Mouse (Mus musculus): ENCODE measurements around the gene Klre1. TPM values are rescaled to one million over a fixed set of nuclear protein-coding genes. Genes with fewer than 3 reads are reported as not detected.

Gene Klre1
- polyA plus RNA-seq (2012; rRNA removed): 0.06 and 0.15 TPM in 2 replicates

DNA sequence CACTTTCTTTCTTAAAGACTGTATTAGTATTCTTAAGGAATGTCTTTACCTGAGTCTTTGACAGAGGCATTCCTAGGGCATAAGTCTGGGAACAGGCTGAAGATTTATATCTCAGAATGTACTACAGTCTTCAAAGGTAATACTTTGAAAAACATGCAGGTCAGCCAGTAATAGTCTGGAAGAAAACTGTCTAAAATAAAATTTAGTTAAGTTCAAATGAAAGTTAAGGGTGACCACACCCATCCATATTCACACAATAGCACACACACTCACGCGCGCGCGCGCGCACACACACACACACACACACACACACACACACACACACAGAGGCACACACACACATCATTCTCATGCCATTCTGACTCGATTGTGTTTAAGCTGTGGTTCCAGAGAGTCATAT is at the start of gene Klre1:
Gene Klre1 (plus strand): TSS at position 301 of the 400 bp plus-strand sequence.

DNA sequence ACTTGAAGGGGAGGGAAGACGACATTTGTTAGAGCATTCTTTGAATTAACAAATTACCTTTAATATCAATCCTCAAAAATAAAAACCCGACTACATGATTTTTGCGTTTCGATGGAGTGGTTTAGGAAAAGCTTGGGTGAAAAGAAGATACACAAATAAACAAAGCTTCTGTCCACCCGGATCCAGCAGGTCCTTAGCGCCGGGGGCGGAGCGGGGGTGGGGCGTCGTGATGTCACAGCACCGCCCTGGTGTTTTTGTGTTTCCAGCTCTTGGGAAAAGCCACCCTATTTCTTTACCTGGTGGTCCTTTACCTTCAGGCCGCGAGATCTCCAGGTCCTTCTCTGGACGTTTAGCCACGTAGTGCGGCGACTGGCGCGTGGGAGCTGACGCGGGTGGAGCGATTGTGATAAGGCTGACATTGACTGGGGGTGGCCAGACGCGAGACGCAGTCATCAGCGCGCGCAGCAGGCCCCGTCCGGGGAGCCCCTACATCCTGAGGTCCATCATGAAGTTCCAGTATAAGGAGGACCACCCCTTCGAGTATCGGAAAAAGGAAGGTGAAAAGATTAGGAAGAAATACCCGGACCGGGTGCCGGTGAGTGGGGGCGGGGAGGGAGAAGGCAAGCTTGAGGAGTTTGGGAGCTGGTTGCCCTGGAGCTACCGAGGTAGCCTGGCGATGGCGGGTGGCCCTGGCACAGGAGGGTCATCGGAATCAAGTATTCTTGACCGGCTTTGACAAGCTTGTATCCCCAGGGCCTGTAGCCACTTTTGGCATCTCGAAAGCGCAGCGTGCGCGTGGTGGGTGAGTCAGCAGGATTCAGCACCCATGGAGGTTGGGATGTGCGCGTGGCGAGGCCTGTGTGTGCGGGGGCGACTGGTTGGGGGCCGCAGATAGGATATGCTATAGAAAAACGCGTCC is 44.5 kb upstream of the Klre1 start, which contains the start of gene Gabarapl1:
Gene Gabarapl1 (plus strand): TSS at position 219 of the 919 bp plus-strand sequence.

DNA sequence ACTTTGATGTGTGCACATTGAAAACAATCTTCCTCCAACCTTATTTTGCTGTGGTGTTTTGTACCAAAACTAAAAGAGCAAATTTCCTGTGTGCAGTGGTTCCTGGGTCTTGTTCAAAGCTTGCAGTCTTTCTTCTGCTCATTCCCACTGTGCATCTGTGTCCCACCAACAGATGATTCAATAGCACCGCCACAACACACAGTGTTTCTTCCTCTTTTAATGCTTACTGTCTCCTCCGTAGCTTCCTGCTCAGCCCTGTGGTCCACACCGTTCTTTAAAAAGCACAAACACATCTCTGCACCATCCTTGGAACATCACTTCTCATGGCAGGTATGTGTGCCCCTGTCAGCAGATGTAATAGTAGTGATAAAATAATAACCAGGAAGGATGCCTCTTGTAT is 13.8 kb downstream of the Klre1 start, which contains the start of gene Klrd1:
Gene Klrd1 (plus strand): TSS at position 275 of the 400 bp plus-strand sequence.

DNA sequence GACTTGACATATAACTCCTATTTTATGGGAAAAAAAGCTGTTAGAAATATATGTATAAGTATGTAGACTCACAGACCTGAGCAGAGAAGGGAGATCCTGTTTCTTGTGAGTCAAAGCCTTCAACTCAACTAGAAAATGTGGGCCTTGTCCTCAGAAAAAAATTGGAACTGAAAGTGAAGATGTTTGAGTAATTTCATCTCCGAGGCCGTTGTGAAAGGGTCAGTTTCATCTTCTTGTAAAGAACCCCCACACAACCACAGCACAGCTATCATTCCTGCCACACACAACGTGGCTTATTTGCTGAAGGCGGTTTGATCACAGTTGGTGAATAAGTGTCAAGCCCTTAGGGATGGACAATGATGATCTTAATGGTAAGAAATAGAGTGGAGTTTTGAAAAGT is 46.0 kb downstream of the Klre1 start, which contains the start of gene Klrk1:
Gene Klrk1 (minus strand): TSS at position 130 of the 400 bp plus-strand sequence.

Other genes with a start within 250 kb of the Klre1 start
- 0.09 TPM in 1 of 2 replicates, not detected in the other for gene 4922502D21Rik, start 246.1 kb upstream of the Klre1 start, polyA plus RNA-seq (2012; rRNA removed)
- gene Clec12a, start 235.2 kb upstream of the Klre1 start, polyA plus RNA-seq (2012; rRNA removed): 0.43 and 0.61 TPM in 2 replicates
- gene Clec12b, start 192.0 kb upstream of the Klre1 start, polyA plus RNA-seq (2012; rRNA removed): 0.09 and 0.12 TPM in 2 replicates
- gene Clec1b, start 180.6 kb upstream of the Klre1 start, polyA plus RNA-seq (2012; rRNA removed): 1.7 TPM in 2 replicates
- gene Clec9a, start 169.0 kb upstream of the Klre1 start, polyA plus RNA-seq (2012; rRNA removed): 0.26 and 0.66 TPM in 2 replicates
- gene Clec1a, start 125.9 kb upstream of the Klre1 start, polyA plus RNA-seq (2012; rRNA removed): 0.70 and 0.99 TPM in 2 replicates
- 0.05 and 0.06 TPM in 2 replicates for gene Olr1, start 70.7 kb upstream of the Klre1 start, polyA plus RNA-seq (2012; rRNA removed)
- 0.03 TPM in 1 of 2 replicates, not detected in the other for gene Tmem52b, start 65.3 kb upstream of the Klre1 start, polyA plus RNA-seq (2012; rRNA removed)
- gene Gabarapl1, start 44.7 kb upstream of the Klre1 start, polyA plus RNA-seq (2012; rRNA removed): 147 and 162 TPM in 2 replicates
- gene Klrd1, start 13.9 kb downstream of the Klre1 start, polyA plus RNA-seq (2012; rRNA removed): 0.23 TPM in 1 of 2 replicates, not detected in the other
- 0.15 and 0.29 TPM in 2 replicates for gene Klrk1, start 46.0 kb downstream of the Klre1 start, polyA plus RNA-seq (2012; rRNA removed)
- gene Klrc3, start 65.4 kb downstream of the Klre1 start, polyA plus RNA-seq (2012; rRNA removed): not detected in 2 replicates
- not detected in 2 replicates for gene Klrc2, start 82.8 kb downstream of the Klre1 start, polyA plus RNA-seq (2012; rRNA removed)
- gene Klrc1, start 101.1 kb downstream of the Klre1 start, polyA plus RNA-seq (2012; rRNA removed): not detected in 2 replicates
- 0.06 TPM in 1 of 2 replicates, not detected in the other for gene Klri1, start 139.2 kb downstream of the Klre1 start, polyA plus RNA-seq (2012; rRNA removed)
- gene Klri2, start 162.6 kb downstream of the Klre1 start, polyA plus RNA-seq (2012; rRNA removed): 0.01 TPM in 1 of 2 replicates, not detected in the other
- gene Gm156, start 206.4 kb downstream of the Klre1 start, polyA plus RNA-seq (2012; rRNA removed): not detected in 2 replicates

Data from central nervous system, embryonic 14 days (tissue).